Mouse (Mus musculus) heart, postnatal 0 days (tissue): ENCODE results near the gene Grm1.

Experiments used
- CTCF ChIP-seq: IDR thresholded peaks from 2 replicates; pipeline ENCODE4 v1.5.1; 2016; ENCODE audit warnings: antibody characterized with exemption, control low read depth, low read depth
- EP300 ChIP-seq: IDR thresholded peaks from 2 replicates; pipeline ENCODE4 v1.6.1; 2016; ENCODE audit warnings: antibody characterized with exemption, low read depth

DNA sequence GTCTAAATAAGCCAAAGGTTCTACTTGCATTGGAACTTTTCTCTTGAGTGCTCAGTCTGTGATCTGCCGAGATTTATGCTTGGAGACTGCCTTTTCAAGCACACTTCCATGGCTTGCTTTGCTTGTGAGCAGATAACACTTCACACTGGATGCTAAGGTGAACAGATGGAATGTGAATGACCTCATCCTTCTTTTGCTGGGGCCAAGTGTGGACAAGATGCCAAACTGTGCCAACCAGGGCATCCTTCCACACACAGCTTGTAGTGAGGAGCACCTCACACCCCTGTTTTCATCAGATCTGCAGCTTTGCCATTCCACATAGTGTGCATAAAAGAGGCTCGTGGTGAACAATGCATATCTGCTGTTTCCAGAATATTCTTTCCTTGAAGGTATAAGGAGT lies 371.3 kb downstream of the Grm1 start:
- TF ChIP-seq CTCF (no peak), EP300 (no peak)
